Mouse (Mus musculus) neural tube, postnatal 0 days (tissue): ENCODE measurements around the gene Atp6v1g3. TPM values are rescaled to one million over a fixed set of nuclear protein-coding genes. Genes with fewer than 3 reads are reported as not detected.

Source experiments
- polyA plus RNA-seq: library from polyadenylated mRNA; unstranded; fragments of >200 nt; fragmentation: Nextera tagmentation; extraction: Ambion mirVana; gene quantifications from 2 replicates; pipeline ENCODE4 v1.2.1, GENCODE M21; 2015

The Atp6v1g3 gene
- not detected in 2 replicates for polyA plus RNA-seq

DNA sequence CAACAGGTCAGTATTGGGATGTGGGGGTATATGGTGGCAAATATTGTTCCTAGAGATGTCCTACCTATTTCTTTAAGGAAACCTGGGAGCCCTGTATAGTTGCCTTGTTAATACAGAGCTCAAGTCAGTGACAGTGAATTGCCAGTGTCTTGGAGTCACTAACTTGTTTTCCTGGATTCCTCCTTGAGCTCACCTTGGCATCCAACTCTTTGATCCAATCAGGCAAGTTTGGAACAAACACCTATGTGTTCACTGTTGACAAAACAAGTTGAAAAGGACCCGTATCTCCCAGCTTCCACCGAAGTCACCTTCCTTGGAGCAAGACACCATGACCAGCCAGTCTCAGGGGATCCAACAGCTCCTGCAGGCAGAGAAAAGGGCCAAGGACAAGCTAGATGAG is at the start of gene Atp6v1g3:
TSS of gene Atp6v1g3 (plus strand) at position 301 of the 400 bp plus-strand sequence.

Other genes starting within 250 kb of the Atp6v1g3 start
- gene Ptprc, start 98.0 kb upstream of the Atp6v1g3 start, polyA plus RNA-seq: 1.5 and 1.7 TPM in 2 replicates